Mouse (Mus musculus) lung, embryonic 14.5 days (tissue): ENCODE data around the gene Itgb2l. TPM values are rescaled to one million over a fixed set of nuclear protein-coding genes. Genes with fewer than 3 reads are reported as not detected.

ENCODE experiments used
- ATAC-seq: fragments of 200-750 bp; cut with Nextera tagmentation; 2 replicates; pipeline ENCODE4 v1.8.0; 2017; ENCODE audit warnings: mild to moderate bottlenecking, moderate TSS enrichment, moderate library complexity; ENCODE audit not compliant: insufficient read depth
- DNase-seq: peaks from one replicate; pipeline ENCODE4 v3.0.0-alpha.2; 2015
- H3K27ac ChIP-seq: fragments of 300-500 bp; sonication (generic); 2 replicates; pipeline ENCODE4 v1.5.1; 2014; ENCODE audit warnings: low read depth, mild to moderate bottlenecking, moderate library complexity
- H3K27me3 ChIP-seq: fragments of 300-500 bp; sonication (generic); 2 replicates; pipeline ENCODE4 v1.6.1; 2014; ENCODE audit warnings: low read length, control low read depth; ENCODE audit not compliant: insufficient read depth
- H3K36me3 ChIP-seq: fragments of 300-500 bp; sonication (generic); 2 replicates; pipeline ENCODE4 v1.6.1; 2014; ENCODE audit warnings: control low read depth; ENCODE audit not compliant: insufficient read depth
- H3K4me1 ChIP-seq: fragments of 300-500 bp; sonication (generic); 2 replicates; pipeline ENCODE4 v1.6.1; 2014; ENCODE audit warnings: antibody characterized with exemption, control low read depth; ENCODE audit not compliant: insufficient read depth
- H3K4me2 ChIP-seq: fragments of 300-500 bp; sonication (generic); 2 replicates; pipeline ENCODE4 v1.6.1; 2014; ENCODE audit warnings: mild to moderate bottlenecking
- H3K4me3 ChIP-seq: fragments of 300-500 bp; sonication (generic); 2 replicates; pipeline ENCODE4 v1.5.1; 2014; ENCODE audit warnings: low read depth, low read length
- H3K9ac ChIP-seq: fragments of 300-500 bp; sonication (generic); 2 replicates; pipeline ENCODE4 v1.6.1; 2014
- H3K9me3 ChIP-seq: fragments of 300-500 bp; sonication (generic); 2 replicates; pipeline ENCODE4 v1.6.1; 2016; ENCODE audit warnings: low read depth, low read length, control low read depth
- CTCF ChIP-seq: IDR thresholded peaks from 2 replicates; pipeline ENCODE4 v1.5.1; 2016; ENCODE audit warnings: antibody characterized with exemption, low read depth
- WGBS: fragments of 180-500 bp; shearing (Covaris S2); extraction: QIAGEN DNeasy Blood & Tissue Kit; methylation state at CpG from one replicate; pipeline ENCODE4 v1.1.7; 2014; 5-methylcytosine and 5-hydroxymethylcytosine counted together
- polyA plus RNA-seq: library from polyadenylated mRNA; unstranded; fragments of >200 nt; fragmentation: Nextera tagmentation; extraction: Ambion mirVana; gene quantifications from 2 replicates; pipeline ENCODE4 v1.2.1, GENCODE M21; 2014

Gene Itgb2l
- polyA plus RNA-seq, 1 experiment from 2014 or later = 0.29 TPM

GRCm38 (mm10) chr16:96433266-96433665, 10.2 kb downstream of the Itgb2l start:
- H3K27ac ChIP-seq = no peak overlapping the region
- 74% methylated on average over 10 of the region's 10 CpGs for WGBS
- H3K27me3 ChIP-seq = no peaks in the 10 kb centered on the region
- no peaks in the 10 kb centered on the region for H3K4me1 ChIP-seq
- TF ChIP-seq CTCF = no peak
- H3K9me3 ChIP-seq = no peaks in the 10 kb centered on the region
- no peak overlapping the region for H3K4me3 ChIP-seq
- H3K36me3 ChIP-seq = no peaks in the 10 kb centered on the region
- H3K4me2 ChIP-seq = no peak overlapping the region
- no peak for DNase-seq
- no peak for ATAC-seq
- no peak overlapping the region for H3K9ac ChIP-seq

DNA sequence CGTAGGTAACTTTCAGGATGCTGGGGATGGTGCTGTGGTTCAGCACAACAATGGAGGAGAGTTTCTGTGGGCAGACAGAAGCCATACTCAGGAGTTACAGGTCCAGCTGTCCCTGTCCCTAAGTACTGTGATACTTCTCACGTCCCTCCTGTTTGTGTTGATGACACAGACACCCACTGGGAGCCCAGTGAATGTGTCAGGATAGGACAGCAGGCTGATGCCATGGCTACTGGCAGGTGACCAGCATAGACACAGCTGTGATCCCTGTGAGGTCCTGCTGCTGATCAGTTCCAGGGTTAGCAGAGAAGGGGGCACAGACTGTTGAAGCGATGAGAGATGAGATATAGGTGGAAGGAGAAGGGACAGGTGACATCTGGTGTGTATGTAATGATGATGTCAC, 14.4 kb downstream of the Itgb2l start:
- Histone ChIP-seq H3K36me3 (no peaks in the 10 kb centered on the region), H3K27ac (no peak overlapping the region), H3K9ac (no peak overlapping the region), H3K4me1 (no peaks in the 10 kb centered on the region), H3K27me3 (no peaks in the 10 kb centered on the region), H3K4me3 (no peak overlapping the region), H3K9me3 (no peaks in the 10 kb centered on the region), H3K4me2 (no peak overlapping the region)
- 49% methylated on average over 3 of the region's 3 CpGs for WGBS
- no peak for ATAC-seq
- DNase-seq = no peak
- no peak for TF ChIP-seq CTCF

DNA sequence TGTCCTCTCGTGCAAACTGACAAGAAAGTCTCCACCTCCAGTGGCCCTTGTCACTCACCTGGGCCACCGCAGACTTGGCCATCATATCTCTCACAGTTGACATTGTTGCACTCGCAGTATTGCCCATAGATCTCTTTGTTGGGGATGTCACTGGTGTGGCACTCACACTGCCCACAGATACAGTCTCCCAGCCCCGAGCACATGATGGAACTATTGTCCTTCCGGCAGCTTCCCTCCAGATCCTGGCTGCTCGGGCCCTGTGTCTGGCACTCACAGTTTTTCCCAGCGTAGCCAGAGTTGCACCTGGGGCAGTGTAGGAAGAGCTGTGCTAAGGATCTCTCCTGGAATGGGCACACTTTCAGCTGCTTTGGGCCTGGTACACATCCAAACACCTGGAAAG, 16.7 kb downstream of the Itgb2l start:
- no peaks in the 10 kb centered on the region for H3K9me3 ChIP-seq
- 74% methylated on average over 7 of the region's 7 CpGs for WGBS
- DNase-seq (no peak), ATAC-seq (no peak)
- H3K27me3 ChIP-seq = no peaks in the 10 kb centered on the region
- no peak for TF ChIP-seq CTCF
- H3K4me1 ChIP-seq = no peaks in the 10 kb centered on the region
- H3K36me3 ChIP-seq = no peaks in the 10 kb centered on the region
- no peak overlapping the region for H3K27ac ChIP-seq
- H3K9ac ChIP-seq = no peak overlapping the region
- H3K4me2 ChIP-seq = no peak overlapping the region
- no peak overlapping the region for H3K4me3 ChIP-seq

DNA sequence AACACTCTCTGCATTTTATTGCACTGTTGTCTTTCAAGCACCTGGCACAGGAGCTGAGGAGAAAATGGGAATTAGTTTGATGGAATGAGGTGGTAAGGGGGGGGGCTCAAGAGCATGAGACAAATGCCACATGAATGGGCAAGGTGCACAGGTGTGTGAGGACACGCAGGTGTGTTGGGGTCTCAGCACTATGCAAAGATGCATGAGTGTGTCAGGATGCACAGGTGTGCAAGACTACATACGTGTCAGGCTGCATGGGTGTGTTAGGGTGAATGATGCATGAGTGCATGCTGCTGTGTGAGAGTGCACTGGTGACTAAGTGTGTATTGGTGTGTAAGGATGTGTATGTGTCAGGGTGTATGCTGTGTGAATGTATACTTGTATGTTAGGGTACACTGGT, 18.4 kb downstream of the Itgb2l start:
- DNase-seq (no peak), ATAC-seq (no peak)
- 71% methylated on average over 2 of the region's 2 CpGs for WGBS

GRCm38 (mm10) chr16:96408064-96408465, 35.4 kb downstream of the Itgb2l start:
- Histone ChIP-seq H3K27ac (no peak overlapping the region), H3K4me1 (no peaks in the 10 kb centered on the region), H3K27me3 (no peaks in the 10 kb centered on the region), H3K9me3 (no peaks in the 10 kb centered on the region), H3K9ac (no peak overlapping the region), H3K4me2 (no peak overlapping the region), H3K4me3 (no peak overlapping the region), H3K36me3 (no peaks in the 10 kb centered on the region)
- no peak for TF ChIP-seq CTCF
- WGBS = 12% methylated on average over 4 of the region's 4 CpGs
- DNase-seq (peak; percentile 26), ATAC-seq (peak; percentile 65; the same call in 1 of the 2 replicates)

More for the DNA sequence above, 18.4 kb downstream of the Itgb2l start:
- Histone ChIP-seq H3K4me3 (no peak overlapping the region), H3K9ac (no peak overlapping the region), H3K4me1 (no peaks in the 10 kb centered on the region), H3K27ac (no peak overlapping the region), H3K9me3 (no peaks in the 10 kb centered on the region), H3K36me3 (no peaks in the 10 kb centered on the region), H3K4me2 (no peak overlapping the region), H3K27me3 (no peaks in the 10 kb centered on the region)
- TF ChIP-seq CTCF = no peak

GRCm38 (mm10) chr16:96406312-96406711, 37.1 kb downstream of the Itgb2l start:
- DNase-seq (no peak), ATAC-seq (no peak)
- no peak overlapping the region for H3K4me3 ChIP-seq
- no peaks in the 10 kb centered on the region for H3K36me3 ChIP-seq
- no peak for TF ChIP-seq CTCF
- no peaks in the 10 kb centered on the region for H3K27me3 ChIP-seq
- H3K4me1 ChIP-seq = no peaks in the 10 kb centered on the region
- 48% methylated on average over 4 of the region's 4 CpGs for WGBS
- no peak overlapping the region for H3K27ac ChIP-seq
- H3K4me2 ChIP-seq = no peak overlapping the region
- no peaks in the 10 kb centered on the region for H3K9me3 ChIP-seq
- H3K9ac ChIP-seq = no peak overlapping the region

DNA sequence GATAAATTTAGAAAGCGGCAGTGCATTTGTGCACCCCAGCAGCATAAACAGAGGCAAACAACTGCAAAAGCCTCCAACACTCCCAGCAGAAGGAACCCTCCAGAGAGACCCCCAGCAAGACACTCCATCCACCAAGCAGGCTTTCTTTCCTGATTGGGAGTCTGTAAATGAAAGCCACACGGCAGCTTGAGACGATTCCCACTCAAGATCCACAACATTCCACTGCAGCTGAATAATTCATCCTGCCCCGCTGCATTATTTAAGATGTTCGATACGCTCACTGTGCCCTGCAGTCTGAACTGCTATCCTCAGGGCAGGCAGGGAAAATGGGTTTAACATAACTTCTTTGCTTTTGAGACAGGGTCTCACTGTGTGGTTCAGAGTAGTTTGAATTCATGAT, 41.1 kb downstream of the Itgb2l start:
- WGBS = 71% methylated on average over 6 of the region's 6 CpGs
- Histone ChIP-seq H3K4me3 (no peak overlapping the region), H3K27ac (no peak overlapping the region), H3K4me1 (no peaks in the 10 kb centered on the region), H3K36me3 (no peaks in the 10 kb centered on the region), H3K4me2 (no peak overlapping the region), H3K9ac (no peak overlapping the region), H3K27me3 (no peaks in the 10 kb centered on the region), H3K9me3 (no peaks in the 10 kb centered on the region)
- DNase-seq = no peak
- no peak for TF ChIP-seq CTCF
- ATAC-seq = no peak

DNA sequence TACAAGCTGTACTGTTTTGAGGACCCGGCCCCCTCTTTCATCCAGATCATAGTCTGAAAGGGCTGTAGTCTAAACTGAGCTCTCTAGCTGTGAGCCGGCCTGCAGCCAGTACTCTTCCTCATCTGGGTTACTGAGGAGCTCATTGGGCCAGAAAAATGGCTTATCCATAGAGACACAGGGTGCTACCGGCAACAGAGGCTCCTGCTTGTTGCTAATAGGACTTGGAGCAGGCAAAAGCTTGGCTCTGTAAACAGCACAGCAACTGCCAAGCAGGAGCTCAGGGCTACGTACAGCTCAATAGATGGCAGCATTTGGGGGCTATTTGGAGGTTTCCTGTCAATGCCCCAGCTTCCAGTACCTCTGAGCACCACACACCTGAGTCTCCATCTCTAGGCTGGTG, 43.4 kb downstream of the Itgb2l start:
- Histone ChIP-seq H3K4me1 (no peaks in the 10 kb centered on the region), H3K9me3 (no peaks in the 10 kb centered on the region), H3K4me3 (no peak overlapping the region), H3K36me3 (no peaks in the 10 kb centered on the region), H3K27ac (no peak overlapping the region), H3K9ac (no peak overlapping the region), H3K27me3 (no peaks in the 10 kb centered on the region), H3K4me2 (no peak overlapping the region)
- no peak for ATAC-seq
- DNase-seq = no peak
- WGBS = 75% methylated on average over 4 of the region's 4 CpGs
- TF ChIP-seq CTCF = no peak
